Mouse (Mus musculus): ENCODE results near the gene Kcnq1.

Kcnq1 gene

DNA sequence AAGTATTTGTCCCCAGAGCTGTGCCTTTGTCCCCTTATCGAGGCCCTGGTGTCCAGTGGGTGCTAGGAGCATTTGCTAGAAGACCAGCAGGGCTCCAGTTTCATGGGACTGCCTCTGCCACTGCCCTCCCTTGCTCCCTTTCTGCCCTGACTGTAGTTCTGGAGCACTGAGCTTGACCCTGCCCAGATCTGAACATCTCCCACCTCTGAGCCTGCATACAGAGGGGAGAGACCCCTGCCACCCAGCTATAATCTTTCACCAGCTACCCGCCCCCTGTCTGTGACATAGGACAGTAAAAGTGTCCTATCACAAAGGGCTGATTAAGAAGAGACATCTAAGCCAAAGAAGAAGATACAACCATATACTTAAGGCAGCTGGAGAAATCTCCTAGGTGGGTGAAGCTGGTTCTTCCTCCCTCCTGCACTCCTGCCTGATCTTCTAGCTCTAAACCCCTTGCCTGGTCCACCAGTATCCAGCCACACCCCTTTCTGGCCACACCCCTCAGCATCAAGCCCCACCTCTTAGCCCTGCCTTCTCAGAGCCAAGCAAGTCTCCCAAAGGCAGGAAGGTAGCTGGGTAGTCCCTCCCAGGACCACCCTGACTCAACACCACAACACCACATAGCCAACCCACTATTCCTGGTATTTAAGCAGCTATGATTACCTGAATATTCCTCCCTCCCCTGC lies 322.8 kb downstream of the Kcnq1 start:
- no peak for DNase-seq (ENCODE audit: low spot score)

- no peak for DNase-seq (ENCODE audit: low spot score)
Measured at GRCm38 (mm10) chr7:143432631-143433030, 326.5 kb downstream of the Kcnq1 start.

DNA sequence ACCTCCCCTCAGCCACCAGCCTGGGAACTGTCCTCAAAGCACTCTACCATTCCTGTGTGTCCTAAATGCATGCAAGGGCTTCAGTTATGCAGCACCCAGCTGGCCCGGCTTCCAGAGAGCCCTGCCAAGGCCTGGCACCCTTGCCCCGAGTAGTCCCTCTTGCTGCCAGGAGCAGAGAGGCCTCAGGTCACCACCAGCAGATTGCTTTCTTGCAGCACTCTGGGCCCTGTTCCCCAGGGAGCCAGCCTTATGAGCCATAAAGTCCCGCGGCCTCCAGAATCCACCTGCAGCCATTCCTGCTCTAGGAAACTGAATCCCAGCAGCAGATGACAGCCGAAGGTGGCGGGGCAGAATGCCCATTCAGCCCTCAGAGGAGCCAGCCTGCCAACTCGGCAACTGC lies 327.2 kb downstream of the Kcnq1 start:
- no peak for DNase-seq (ENCODE audit: low spot score)

DNA sequence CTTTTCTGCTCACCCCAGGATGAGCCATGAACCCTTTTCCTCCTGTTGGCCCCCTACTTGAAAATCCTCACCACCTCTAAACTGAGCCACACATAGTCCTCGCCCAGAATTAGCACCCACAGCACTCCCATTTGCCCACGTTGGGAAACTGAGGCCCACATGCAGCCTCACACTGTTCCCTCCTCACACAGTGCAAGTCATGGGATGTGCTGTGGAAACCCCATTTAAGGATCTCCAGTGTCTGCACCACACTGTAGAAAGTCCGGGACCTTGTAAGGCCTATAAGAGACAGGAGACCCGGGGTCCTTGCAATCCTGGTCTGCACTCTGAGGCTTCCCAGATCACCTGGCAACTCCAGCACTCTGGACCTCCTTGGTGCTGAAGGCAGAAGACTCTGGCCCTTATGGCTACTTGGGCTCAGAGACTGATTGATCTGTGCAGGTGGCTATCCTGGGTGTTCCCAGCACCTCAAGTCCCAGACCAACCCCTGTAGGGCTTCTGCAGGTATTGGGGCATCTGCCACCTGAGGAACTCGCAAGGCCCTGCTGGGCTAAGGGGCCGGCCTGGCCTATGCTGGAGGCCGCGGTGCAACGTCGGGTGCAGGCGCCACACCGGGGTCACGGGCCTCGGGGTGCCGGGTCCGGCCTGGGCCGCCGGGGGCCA lies 331.2 kb downstream of the Kcnq1 start:
- DNase-seq (ENCODE audit: low spot score): no peak

GRCm38 (mm10) chr7:143437894-143438581 lies 331.9 kb downstream of the Kcnq1 start:
- DNase-seq (ENCODE audit: low spot score): no peak

- no peak for DNase-seq (ENCODE audit: low spot score)
Measured at GRCm38 (mm10) chr7:143438965-143439364, 332.8 kb downstream of the Kcnq1 start.

DNA sequence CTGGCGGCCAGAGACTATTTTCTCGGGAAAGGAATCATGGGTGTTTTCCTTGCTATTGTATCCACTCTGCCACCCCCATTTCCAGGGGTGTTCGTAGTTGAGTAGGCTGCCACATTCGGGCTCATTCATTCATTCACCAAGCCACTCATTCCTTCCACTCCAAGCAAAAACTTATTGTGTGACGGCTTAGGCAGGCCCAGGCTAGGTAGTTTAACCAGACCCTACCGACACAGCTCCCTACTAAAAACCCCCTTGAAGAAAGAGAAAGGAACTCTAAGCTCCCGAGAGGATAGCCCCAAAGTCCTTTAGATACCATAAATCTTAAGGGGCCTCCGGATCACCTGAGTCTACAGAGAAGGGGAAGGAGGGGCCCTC lies 338.4 kb downstream of the Kcnq1 start:
- DNase-seq (ENCODE audit: low spot score): no peak

DNA sequence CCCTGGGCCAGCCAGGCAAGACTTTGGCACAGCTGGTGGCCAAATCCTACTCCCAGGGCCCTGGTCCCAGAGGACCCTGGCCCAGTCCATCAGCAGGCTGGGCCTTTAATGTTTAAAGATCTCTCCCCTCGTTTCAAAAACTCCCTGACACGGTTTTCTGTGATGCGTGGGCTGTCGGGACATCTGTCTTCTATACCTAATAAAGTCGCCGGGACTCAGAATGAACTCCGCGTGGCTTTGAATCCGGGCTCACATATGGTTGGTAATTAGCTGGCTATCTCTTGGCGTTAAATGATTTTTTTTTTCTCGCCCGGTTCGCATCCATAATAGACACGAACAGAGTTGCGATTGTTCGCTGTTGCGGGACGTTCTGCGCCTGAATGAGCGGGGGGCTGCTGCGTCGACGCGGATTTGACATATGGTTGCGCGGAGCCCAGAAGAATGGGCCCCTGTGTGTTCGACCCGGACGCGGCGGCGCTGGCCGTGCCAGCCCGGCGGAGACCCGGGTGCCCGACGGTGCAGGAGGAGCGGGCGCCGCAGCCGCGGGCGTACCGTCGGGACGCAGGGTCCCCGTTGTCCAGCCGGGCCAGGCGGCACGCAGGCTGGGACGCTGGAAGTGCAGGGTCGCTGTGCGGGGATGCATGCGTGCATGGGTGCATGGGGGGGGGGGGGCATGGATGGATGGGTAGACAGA lies 338.9 kb downstream of the Kcnq1 start:
- DNase-seq (ENCODE audit: low spot score): no peak

DNA sequence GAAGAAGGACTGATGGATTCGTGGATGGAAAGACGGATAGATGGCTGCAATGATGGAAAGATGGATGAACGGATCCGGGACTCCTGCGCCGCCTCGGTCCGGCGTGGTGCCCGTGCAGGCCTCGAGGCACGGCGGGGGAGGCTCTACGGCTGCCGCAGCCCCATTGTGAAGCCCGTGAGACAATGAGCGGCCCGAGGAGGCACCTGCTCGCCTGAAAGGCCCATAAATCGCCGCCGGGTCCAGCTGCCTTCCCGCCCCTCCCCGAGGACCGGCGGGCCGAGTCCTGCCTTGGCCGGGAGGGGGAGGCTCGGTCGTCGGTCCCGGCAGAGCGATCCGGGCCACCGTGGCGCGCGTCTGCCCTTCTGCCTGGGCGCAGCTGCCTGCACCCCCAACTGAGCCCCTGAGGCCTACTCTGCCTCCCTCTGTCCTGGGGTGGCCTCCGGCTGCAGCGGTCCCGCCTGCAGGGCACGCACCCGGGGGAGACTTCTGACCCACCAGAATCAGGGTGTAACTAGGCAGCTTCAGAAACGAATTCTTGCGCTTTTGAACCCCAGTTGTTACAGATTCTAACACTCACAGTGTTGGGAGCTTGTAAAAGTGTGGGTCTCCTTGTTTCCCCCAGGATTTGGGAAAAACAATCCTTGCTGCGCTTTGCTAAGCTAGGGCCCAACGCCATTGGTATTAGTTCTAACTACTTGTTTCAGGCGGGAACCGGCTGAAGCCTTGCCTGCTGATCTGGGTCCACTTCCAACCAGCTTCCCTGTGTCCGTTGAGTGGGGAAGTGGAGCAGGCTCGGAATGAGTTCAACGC lies 339.7 kb downstream of the Kcnq1 start:
- DNase-seq (ENCODE audit: low spot score): no peak

DNA sequence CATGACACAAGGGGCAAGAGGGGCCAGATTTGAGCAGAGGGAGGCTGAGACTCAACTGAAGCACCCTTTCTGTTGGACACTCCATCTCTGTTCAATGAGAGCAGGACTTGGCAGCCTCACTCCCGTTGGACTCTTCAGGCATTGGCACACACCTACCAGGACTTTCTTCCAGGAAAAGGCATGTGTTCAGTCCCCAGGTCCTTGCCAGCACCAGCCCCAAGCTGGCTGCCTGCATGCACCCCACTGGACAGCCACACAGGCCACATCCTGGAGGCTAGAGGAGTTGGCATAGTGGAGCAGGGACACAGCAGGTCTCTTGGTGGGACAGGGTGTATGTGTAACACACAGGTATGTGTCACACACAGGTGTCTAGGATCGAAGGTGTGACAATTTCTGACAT lies 341.0 kb downstream of the Kcnq1 start:
- DNase-seq (ENCODE audit: low spot score): no peak

GRCm38 (mm10) chr7:143458963-143459331 lies 352.8 kb downstream of the Kcnq1 start:
- no peak for DNase-seq (ENCODE audit: low spot score)

GRCm38 (mm10) chr7:143459332-143460211 lies 353.4 kb downstream of the Kcnq1 start:
- DNase-seq (ENCODE audit: low spot score): no peak

- no peak for DNase-seq (ENCODE audit: low spot score)
Measured at GRCm38 (mm10) chr7:143460217-143460834, 354.2 kb downstream of the Kcnq1 start.

DNA sequence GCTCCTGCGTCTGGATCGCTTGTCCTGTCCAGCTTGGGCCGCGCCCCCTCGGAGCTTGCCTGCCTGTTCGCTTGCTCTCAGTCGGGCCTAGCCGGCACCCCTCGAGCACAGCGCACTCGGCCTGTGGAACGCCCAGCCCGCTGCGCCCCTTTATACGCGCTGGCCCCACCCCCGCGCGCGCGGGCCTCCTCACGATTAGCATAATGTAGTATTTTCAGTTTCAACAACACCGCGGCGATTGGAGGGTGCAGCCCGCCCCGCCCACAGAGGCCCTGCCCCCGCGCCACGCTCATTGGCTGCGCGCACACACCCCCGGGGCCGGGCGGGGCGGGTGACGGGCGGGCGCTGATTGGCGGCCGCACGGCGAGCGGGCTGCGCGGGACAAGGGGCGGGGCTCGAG lies 354.7 kb downstream of the Kcnq1 start, which contains the start of gene Cdkn1c:
Cdkn1c (minus strand) TSS at position 177 of the 400 bp plus-strand sequence.
- peak; percentile 45 for DNase-seq (ENCODE audit: low spot score)

GRCm38 (mm10) chr7:143461294-143461870 lies 355.2 kb downstream of the Kcnq1 start:
- no peak for DNase-seq (ENCODE audit: low spot score)

DNA sequence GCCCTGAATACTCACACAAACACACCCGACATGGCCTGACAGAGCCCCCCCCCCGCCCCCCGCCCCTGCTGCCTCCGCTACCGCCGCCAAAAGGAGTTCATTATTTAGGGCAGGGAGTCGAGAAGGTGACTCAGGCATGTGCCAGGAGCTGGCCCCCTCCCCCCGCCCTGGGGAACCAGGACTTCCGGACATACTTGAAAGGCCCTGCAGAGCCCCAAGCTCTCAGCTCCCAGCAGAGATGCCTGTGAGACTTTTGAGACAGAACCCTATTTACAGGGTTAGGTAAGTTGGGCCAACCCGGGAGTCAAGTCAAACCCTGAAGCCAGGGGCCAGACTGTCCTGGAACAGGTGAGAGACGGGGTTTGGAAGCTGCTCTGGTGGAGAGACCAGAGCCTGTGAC lies 355.8 kb downstream of the Kcnq1 start:
- DNase-seq (ENCODE audit: low spot score): no peak

DNA sequence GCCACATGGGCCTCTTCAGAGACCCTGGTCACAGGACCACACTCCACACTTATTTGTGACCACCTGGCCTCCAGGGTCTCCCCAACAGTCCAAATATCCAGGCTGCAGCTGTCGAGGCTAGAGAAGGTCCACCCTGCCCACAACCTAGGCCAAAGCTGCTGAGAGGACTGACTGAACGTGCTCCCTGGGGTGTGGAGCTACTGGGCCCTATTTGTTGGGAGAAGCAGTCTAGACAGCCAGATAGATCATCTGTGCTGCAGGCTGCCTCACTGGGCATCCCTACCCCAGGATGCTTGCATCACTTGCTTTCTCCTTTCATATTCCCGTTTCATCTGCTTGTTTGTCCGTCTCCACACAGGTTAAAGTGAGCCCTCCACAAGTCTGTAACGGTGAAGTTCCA lies 356.4 kb downstream of the Kcnq1 start:
- DNase-seq (ENCODE audit: low spot score): no peak

GRCm38 (mm10) chr7:143463865-143464415 lies 357.8 kb downstream of the Kcnq1 start:
- DNase-seq (ENCODE audit: low spot score): no peak

DNA sequence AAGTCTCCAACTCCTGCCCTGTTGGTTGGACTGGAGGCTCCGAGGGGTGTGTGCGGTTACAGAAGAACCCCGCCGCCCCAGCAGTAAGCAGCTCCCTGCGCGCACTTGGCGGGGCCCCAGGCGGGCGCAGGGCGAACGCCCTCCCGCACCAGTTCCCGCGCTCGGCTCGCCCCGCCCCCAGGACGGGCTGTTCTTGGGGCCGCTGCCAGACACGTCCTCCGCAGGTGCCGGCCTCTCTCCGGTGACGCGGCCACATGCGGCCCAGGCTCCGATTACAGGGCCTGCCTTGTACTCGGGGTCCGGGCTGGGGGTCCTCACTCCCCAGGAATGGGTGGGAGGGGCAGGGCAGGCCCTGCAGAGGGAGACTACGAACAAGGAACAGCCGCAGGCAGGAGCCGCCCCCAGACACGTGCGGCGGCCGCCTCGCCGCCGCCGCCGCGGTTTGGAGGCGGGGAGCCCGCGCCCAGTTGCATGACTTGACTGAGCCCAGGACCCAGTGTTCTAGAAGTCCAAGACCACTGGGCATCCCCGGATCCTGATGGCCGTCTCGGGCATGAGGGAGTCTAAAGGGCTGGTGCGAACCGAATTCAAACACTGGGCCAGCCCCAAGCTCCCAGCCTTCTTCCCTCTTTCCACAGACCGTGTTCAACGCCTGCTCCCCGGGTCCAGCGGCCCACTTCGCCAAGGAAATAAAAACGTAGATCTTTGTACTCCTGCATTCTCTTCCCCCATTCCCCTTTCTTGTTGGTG lies 358.8 kb downstream of the Kcnq1 start:
- no peak for DNase-seq (ENCODE audit: low spot score)
